Mouse (Mus musculus): ENCODE data around the gene Ift27. TPM values are rescaled to one million over a fixed set of nuclear protein-coding genes. Genes with fewer than 3 reads are reported as not detected.

The Ift27 gene
- polyA plus RNA-seq, 1 experiment from 2014 or later = 32.2 TPM

DNA sequence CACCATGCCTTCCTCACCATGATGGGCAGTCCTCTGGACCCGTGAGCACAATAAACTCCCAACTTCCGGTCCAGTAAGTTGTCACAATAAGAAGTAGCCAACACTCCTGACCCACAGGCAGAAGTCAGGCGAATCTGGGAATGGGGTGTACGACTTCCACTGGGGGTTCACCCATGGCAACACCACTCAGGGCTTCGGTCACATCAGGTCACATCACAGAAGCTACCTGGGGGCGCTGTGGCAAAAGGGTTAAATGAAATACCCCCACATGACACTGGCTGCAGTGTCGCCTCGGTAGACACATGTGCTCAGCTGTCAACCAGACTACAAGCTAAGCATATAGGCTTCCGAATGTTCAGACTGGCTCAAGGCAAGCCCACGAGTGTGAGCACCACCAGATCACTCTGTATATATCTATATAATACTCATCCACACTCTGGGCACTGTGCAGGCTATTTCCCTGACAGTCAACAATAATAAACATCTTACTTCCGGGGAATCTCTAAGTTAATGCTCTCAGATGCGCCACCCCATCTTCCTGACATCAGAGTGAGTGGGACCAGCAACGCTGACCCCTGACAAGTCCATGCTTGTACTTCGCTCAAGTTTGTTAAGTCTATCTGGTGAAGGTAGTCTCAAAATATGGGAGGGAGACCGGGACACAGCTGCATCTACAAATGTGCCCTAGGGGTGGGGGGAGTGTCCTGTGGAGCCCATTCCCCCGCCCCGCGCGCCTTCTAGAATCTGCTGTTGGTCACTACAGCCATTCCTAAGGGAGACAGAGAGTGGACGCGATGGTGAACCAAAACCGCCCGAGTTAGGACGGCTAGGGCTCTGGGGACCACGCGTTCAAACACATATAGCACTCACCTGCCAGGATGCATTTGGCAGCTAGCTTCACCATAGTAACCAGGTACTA is 749 bp downstream of the Ift27 start:
- DNase-seq (ENCODE audit: low read depth, low spot score) = no peak
- no peak for TF ChIP-seq CTCF (IDR thresholded peaks at IDR 0.05)
- ATAC-seq = no peak
- ChIA-PET POLR2A (interaction anchor here (0.9 kb wide), 1 partner anchor 10 kb away, joined by 3 read pairs; no protein-coding TSS in a partner anchor), CTCF (interaction anchor here (0.9 kb wide), 1 partner anchor 66 kb away, joined by 4 read pairs; no protein-coding TSS in a partner anchor)
- in situ Hi-C loops (cut with MboI; ENCODE audit: low pct_unique_long_range_greater_than_20kb) = loop anchor here (5.0 kb wide), 1 partner anchor 241 kb away; no protein-coding TSS in a partner anchor
- H3K27me3 ChIP-seq = no peaks in the 10 kb centered on the region

DNA sequence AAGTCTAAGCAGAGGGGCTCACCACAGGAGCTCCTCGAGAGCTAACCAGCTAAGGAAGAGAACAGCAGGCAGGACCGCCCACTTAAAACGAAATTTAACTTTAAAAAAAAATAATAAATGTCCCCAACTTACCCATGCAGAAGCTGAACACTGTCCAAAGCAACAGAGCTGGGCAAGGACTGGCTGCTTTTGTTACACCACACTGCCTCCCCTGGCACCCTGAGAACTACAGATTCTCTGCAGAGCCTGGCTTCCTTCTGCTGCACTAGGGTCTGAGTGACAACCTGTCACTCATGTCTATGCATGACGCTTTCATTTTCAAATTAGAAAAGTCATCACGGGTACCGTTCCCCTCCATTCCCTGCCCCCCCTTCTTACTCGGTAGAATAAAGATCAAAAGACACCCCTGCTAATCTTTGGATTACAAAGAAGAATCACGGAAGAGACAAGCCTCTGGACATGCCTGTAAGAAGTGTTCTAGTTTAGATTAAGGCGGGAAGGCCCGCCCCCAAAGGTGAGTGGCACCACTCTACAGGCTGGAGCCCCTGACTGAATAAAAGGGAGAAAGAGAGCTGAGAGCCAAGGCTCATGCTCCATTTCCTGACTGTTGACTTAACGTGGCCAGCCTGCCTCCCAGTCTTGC is 1.5 kb downstream of the Ift27 start:
- in situ Hi-C loops (cut with MboI; ENCODE audit: low pct_unique_long_range_greater_than_20kb) = loop anchor here (5.0 kb wide), 1 partner anchor 240 kb away; no protein-coding TSS in a partner anchor
- no peak for DNase-seq (ENCODE audit: low read depth, low spot score)
- POLR2A ChIA-PET = no interaction called here
- TF ChIP-seq CTCF (IDR thresholded peaks at IDR 0.05) = no peak
- no peak for ATAC-seq
- CTCF ChIA-PET = no interaction called here
- H3K27me3 ChIP-seq = no peaks in the 10 kb centered on the region

DNA sequence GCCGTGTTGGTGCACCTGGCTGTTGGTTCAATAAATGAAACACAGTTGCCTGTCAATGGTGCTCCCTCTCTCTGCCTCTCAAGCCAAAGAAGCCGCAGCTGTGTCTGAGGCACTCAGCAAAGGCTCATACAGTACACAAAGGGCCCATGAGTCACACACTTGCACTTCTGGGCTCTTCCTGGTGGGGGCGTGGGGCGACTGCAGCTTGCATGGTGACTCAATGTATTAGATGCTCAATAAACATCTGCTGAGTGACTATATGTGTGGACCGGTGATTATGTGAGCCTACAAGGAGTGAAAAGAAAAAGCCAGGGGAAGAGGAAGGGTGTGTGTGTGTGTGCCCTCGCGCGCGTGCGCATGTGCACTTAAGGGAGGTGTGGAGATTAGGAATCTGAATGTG is 2.3 kb downstream of the Ift27 start:
- POLR2A ChIA-PET = no interaction called here
- ATAC-seq (no peak), DNase-seq (ENCODE audit: low read depth, low spot score) (no peak)
- CTCF ChIA-PET = interaction anchor here (0.8 kb wide), 1 partner anchor 68 kb away, joined by 3 read pairs; no protein-coding TSS in a partner anchor
- no peak for TF ChIP-seq CTCF (IDR thresholded peaks at IDR 0.05)
- in situ Hi-C loops (cut with MboI; ENCODE audit: low pct_unique_long_range_greater_than_20kb) = loop anchor here (5.0 kb wide), 1 partner anchor 239 kb away; no protein-coding TSS in a partner anchor
- H3K27me3 ChIP-seq = no peaks in the 10 kb centered on the region

DNA sequence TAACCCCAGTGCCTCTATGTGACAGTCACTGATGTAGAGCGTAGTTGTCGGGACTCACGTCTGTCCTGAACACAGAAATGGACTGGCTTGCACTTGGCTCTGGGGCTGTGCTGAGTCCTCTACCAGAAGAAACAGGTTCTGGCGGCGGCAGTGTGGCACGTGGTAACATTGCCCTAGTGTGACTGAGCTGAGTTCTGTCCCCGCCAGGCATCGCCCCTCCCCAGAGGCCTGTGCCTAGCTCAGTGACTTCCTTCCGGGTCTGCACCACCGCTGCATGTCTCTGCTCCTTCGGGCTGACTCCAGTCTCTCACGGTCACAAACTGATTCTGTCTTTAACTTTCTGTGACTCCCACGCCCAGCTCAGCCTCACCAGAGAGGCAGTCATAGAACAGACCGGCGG is 3.2 kb downstream of the Ift27 start:
- ChIA-PET CTCF (interaction anchor here (1.1 kb wide), 1 partner anchor 9 kb away, joined by 3 read pairs; no protein-coding TSS in a partner anchor), POLR2A (interaction anchor here (0.6 kb wide), 1 partner anchor 264 kb away, joined by 3 read pairs; no protein-coding TSS in a partner anchor)
- ATAC-seq (no peak), DNase-seq (ENCODE audit: low read depth, low spot score) (no peak)
- in situ Hi-C loops (cut with MboI; ENCODE audit: low pct_unique_long_range_greater_than_20kb) = loop anchor here (5.0 kb wide), 1 partner anchor 238 kb away; no protein-coding TSS in a partner anchor
- H3K27me3 ChIP-seq = no peaks in the 10 kb centered on the region
- TF ChIP-seq CTCF (IDR thresholded peaks at IDR 0.05) = no peak

DNA sequence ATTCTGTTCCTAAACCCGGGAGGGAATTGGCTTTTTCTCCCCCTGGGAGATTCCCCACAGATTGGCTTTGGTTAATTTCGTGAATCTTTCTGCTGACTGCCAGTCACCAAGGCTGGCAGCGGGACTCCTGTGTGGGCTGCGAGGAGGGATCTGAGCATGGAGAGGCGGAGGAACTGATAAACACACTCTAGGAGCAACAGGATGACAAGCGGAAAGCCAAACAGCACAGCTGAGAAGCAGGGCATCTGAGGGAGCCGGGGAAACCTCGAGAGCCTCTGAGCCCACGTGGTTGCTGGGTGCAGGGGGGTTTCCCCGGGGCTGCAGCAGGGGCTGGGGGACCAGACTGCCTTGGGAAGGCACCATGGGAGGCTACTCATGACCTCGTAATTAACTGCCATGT is 4.3 kb downstream of the Ift27 start:
- ATAC-seq (no peak), DNase-seq (ENCODE audit: low read depth, low spot score) (no peak)
- ChIA-PET CTCF (no interaction called here), POLR2A (no interaction called here)
- H3K27me3 ChIP-seq = no peaks in the 10 kb centered on the region
- in situ Hi-C loops (cut with MboI; ENCODE audit: low pct_unique_long_range_greater_than_20kb) = no loop called here
- TF ChIP-seq CTCF (IDR thresholded peaks at IDR 0.05) = no peak

DNA sequence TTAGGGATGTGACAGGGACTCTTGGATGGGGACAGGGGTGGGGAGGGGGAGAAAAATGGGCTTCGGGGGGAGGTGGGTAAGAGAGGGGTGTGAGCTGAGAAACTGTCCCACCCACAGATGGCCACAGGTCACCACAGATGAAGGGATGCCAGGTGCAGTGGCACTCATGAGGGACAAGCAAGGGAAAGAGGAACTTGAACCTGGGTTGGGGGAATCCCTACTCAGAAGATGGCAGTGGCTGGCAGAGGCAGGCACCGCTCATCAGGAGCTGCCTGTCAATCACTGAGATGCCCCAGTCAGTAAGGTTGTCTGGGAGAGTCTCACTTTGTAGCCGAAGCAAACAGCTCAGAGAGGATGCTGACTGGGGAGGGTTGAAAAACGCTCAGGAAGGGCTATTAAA is 8.6 kb downstream of the Ift27 start:
- no peak for ATAC-seq
- H3K27me3 ChIP-seq = no peaks in the 10 kb centered on the region
- in situ Hi-C loops (cut with MboI; ENCODE audit: low pct_unique_long_range_greater_than_20kb) = no loop called here
- POLR2A ChIA-PET = no interaction called here
- DNase-seq (ENCODE audit: low read depth, low spot score) = no peak
- CTCF ChIA-PET = no interaction called here
- TF ChIP-seq CTCF (IDR thresholded peaks at IDR 0.05) = no peak

DNA sequence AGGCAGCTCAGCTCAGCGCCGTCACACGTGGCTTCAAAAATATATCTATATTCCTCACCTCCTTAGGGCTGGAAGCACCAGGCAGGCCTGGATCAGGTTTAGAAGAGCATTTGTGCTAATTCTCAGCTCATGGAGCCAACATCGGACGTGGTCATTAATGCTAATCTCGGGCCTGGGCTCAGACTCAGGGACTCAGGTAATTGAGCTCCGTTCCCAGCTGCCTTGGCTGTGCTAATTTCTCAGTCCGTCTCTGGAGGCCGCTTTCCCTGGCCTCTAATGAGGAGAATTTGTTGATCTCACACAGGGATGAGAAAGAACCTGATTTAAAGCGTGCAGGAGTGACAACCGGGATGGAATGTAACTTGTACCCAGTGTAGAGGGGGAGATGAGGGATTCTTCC is 9.4 kb downstream of the Ift27 start:
- CTCF ChIA-PET = no interaction called here
- POLR2A ChIA-PET = interaction anchor here (0.6 kb wide), 1 partner anchor 370 kb away, joined by 3 read pairs; no protein-coding TSS in a partner anchor
- H3K27me3 ChIP-seq = no peaks in the 10 kb centered on the region
- in situ Hi-C loops (cut with MboI; ENCODE audit: low pct_unique_long_range_greater_than_20kb) = no loop called here
- no peak for DNase-seq (ENCODE audit: low read depth, low spot score)
- no peak for TF ChIP-seq CTCF (IDR thresholded peaks at IDR 0.05)
- no peak for ATAC-seq

DNA sequence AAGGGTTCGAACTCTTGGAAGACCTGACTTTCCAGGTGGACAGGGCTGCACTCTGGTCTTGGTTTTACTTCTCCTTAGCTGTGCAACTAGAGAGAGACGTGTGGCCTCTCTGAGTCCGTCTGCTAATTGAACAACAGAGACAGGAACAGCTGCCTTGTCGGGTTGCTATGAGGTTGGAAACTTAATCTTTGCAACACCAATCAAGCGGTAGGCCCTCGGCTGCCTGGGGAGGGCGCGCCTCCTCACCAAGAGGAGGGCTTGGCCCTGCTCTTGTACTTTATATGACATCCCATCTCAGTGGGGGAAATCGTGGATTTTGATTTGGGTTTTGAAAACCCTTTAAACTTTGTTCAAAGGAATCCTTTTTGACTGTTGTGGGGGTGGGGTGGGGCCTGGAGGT is 12.0 kb downstream of the Ift27 start:
- TF ChIP-seq CTCF (IDR thresholded peaks at IDR 0.05) = no peak
- CTCF ChIA-PET = no interaction called here
- no peaks in the 10 kb centered on the region for H3K27me3 ChIP-seq
- POLR2A ChIA-PET = no interaction called here
- DNase-seq (ENCODE audit: low read depth, low spot score) (no peak), ATAC-seq (no peak)
- in situ Hi-C loops (cut with MboI; ENCODE audit: low pct_unique_long_range_greater_than_20kb) = no loop called here

DNA sequence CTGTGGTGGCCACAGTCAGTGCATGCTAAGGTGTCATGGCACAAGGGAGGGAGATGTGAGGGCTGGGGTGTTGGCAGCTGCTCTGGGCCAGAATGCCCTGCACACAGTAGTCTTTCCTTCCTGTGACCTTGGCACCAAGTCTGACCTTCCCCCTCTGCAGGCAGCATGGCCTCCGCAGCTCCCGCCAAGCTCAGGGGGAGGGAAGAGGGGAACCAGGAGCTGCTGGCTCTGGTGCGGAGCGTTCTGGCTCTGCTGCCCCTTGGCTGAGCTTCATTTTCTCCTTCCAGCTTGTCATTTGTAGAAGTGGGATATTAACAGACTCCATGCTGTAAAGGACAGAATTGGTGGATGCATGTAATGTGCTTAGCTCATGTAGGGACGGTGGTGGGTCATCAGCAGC is 15.6 kb downstream of the Ift27 start:
- ChIA-PET CTCF (no interaction called here), POLR2A (no interaction called here)
- peaks cover 5% of the 10 kb centered on the region for H3K27me3 ChIP-seq
- no peak for DNase-seq (ENCODE audit: low read depth, low spot score)
- in situ Hi-C loops (cut with MboI; ENCODE audit: low pct_unique_long_range_greater_than_20kb) = no loop called here
- no peak for ATAC-seq
- no peak for TF ChIP-seq CTCF (IDR thresholded peaks at IDR 0.05)

DNA sequence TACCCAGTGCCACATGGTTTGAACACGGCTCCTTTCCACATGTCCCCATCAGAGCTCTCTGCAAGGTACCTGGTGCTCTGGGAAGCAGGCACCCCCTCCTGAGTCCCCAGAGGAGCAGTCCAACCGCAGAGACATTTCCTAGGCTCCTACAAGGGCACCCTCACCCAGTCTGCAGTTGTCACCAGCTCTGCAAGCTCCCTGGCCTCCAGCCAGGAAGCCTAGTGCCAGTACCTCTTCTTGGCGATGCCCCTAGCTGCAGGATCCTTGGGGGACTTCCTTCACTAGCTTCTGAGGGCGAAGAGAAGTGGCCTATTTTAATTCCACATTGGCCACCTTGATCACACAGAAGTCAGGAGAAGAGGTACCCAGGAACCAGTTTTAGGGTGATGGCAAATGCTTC is 16.1 kb downstream of the Ift27 start:
- ChIA-PET CTCF (no interaction called here), POLR2A (no interaction called here)
- ATAC-seq (no peak), DNase-seq (ENCODE audit: low read depth, low spot score) (no peak)
- H3K27me3 ChIP-seq = peaks cover 7% of the 10 kb centered on the region
- in situ Hi-C loops (cut with MboI; ENCODE audit: low pct_unique_long_range_greater_than_20kb) = no loop called here
- TF ChIP-seq CTCF (IDR thresholded peaks at IDR 0.05) = no peak

DNA sequence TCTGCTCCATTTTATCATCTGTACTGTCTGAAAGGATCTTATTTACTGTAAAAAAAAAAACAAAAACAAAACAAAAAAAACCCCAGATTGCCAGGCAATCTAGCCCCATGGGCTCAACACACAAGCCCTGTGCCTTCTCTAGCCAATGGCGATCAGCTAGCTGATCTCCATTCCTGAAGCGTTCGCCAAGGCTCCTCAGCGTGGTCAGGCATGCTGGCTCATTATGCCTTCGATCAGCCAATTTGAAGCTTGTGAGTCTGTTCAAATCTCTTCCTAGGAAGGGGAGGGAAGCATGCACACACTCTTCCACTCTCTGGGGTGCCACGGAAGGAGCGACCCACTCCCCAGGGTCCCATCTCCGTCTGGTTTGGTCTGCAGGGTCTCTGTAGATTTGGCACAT is 16.6 kb downstream of the Ift27 start:
- in situ Hi-C loops (cut with MboI; ENCODE audit: low pct_unique_long_range_greater_than_20kb) = no loop called here
- ChIA-PET CTCF (no interaction called here), POLR2A (no interaction called here)
- DNase-seq (ENCODE audit: low read depth, low spot score) (no peak), ATAC-seq (no peak)
- H3K27me3 ChIP-seq = peaks cover 11% of the 10 kb centered on the region
- no peak for TF ChIP-seq CTCF (IDR thresholded peaks at IDR 0.05)

Measured in Patski (cell line).